Mouse (Mus musculus) erythroblast, adult 5-6 weeks (primary cell): Measurements from ENCODE around the gene Macrod1. TPM values are rescaled to one million over a fixed set of nuclear protein-coding genes. Genes with fewer than 3 reads are reported as not detected.
A peak's percentile ranks its signal among the peaks of the same experiment; 100 is the strongest.
"Not testable (repeated sequence)": the region's sequence is repeated elsewhere in the genome, so short reads cannot be mapped to it uniquely, and the experiment has no call there.

Source experiments
- ATAC-seq: replicated peaks from 2 replicates; pipeline ENCODE4 v1.8.0; 2016; ENCODE audit warnings: moderate number of reproducible peaks, mild to moderate bottlenecking, moderate TSS enrichment, inconsistent platforms; ENCODE audit not compliant: poor library complexity, low FRiP score, severe bottlenecking
- total RNA-seq, 2 experiments: library from RNA; stranded (forward) in 1 of 2; stranded (reverse) in 1 of 2; fragments of 150-400 nt in 1 of 2; fragments of 200-764, 138-1000 nt in 1 of 2; gene quantifications; 2 replicates each; pipeline versions ENCODE4 v1.2.3 to v1.2.4; 2015 to 2017; ENCODE audit warnings: low replicate concordance in 2 of 2

Gene Macrod1
- total RNA-seq (2015; ENCODE audit: low replicate concordance): 0.77 and 4.2 TPM in 2 replicates
- 0.94 TPM in 1 of 2 replicates, not detected in the other for total RNA-seq (2017; ENCODE audit: low replicate concordance)

DNA sequence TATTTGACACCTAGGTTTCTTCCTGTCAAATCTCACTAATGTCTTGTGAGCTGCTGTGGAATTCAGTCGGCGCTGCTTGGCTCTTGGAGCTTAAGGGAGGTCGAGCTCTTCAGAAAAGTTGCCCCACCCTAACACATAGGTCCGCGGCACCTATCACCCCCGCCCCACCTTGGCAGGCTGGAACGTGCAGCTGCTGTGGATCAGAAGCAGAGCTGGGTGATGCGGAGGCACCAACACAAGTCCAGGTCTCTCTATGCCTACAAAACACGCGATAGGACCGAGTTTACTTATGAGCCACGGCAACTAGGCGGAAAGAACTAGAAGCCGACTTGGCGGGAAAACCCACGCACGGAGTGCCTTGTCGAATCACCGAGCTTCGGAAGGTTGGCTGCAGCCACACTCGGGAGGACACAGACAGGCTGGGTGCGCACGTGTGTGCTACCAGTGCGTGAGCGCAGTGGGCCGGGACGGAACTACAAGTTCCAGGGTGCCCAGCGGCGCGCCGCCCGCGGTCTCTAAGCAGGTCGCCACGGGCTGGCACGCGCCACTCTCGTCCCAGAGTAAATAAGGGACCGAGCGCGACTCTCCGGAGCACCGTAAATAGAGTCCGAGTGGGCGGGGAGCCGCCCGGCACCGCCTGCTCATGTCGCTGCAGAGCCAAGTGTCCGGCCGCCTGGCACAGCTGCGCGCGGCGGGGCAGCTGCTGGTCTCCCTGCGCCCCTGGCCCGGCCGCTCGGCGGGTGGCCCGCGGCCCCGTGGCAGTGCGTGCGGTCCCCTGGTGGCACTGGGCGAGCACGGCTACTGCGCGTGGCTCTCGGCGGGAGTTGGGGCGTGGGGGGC lies at the start of gene Macrod1:
Macrod1 (plus strand) TSS at position 563 of the 840 bp plus-strand sequence.
- peak; percentile 68 for ATAC-seq

DNA sequence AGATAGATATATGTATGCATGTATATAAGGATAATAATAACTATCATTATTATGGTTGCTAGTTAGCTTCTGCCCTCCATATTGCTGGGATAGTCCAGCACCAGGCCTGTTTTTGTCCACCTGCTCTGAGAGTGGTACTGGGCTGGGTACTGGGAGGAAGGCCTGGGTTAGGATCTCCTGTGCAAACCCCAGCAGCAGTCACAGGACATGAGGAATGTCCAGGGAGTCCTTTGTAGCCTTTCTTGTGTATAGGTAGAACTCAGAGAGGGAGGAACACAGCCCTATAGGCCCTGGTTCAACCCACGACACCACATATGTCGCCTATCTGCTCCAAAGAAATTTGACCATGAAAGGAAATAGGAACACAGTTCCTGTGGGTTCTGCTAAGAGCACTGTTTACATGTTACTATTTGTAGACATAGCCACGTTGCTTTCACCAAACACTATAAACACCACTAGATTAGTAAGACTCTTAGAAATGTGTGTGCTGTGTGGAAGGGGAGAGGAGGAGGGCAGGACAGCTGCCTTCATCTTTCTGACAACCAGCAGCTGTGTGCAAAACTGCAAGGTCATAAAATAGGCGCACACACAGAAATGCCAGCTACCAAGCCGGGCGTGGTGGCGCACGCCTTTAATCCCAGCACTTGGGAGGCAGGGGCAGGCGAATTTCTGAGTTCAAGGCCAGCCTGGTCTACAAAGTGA lies 49.6 kb upstream of the Macrod1 start:
- ATAC-seq: no peak

DNA sequence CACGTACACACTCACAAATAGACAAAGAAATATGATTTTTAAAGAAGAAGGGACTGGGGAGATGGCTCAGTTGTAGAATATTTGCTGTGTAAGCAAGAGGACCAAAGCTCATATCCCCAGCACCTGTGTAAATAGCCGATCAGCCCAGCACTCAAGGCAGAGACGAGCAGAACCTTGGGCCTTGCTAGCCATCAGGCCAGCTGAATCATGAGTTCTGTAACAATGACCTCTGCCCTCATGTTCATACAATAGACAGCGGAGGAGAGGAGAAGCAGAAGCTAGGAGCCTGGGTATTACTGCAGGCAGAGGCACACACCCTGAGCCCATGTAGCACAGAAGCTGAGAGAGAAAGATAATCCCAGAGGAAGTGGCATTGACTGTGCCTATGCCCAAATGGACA lies 44.2 kb upstream of the Macrod1 start:
- no peak for ATAC-seq

DNA sequence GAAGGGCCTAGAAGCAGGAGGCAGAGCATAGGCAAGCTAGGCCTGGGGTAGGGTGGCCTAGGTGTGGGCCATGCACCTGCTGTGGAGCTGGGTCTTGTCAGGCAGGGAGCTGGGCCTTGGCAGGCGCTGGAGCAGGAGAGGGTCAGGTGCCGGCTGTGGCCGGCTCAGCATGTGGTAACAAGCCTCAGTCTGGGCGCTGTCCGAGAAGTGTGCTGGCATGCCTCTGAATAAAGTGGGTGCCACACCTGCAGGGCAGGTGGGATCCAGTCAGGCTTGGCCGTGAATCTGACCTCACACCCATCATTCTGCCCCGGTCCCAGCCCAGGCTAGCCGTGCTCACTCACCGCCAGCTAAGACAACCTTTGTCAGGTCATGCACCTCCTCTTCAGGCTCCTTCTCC lies 42.6 kb upstream of the Macrod1 start:
- no peak for ATAC-seq

DNA sequence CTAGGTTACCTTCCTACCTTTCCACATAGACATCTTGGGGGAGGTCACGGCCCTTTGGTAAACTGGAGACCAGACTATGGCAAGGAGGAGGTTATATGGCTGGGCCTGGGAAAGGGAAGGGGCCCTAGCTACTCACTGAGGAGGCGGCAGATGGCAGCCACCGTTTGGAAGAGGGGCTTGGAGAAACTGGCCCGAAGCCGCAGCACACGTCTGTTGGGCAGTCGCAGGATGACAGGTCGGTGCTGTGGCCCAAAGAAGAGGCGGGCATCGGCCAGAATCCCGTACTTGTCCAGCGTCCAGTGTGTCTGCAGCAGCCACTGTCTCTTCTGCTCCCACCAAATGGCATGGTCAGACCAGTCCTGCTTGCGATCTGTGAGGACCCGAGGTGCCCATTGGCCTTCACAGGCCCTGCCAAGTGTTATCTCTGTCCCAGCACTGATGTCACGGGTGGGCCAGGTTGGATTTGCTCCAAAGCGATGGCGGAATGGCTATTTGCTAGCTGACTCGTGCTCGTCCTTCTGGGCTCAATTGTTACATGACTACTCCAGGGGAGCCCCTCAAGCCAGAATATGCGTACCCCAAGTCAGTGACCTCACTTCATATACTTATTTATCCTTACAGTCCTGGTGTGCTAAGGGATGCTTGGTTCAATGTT lies 42.0 kb upstream of the Macrod1 start:
- ATAC-seq: no peak

DNA sequence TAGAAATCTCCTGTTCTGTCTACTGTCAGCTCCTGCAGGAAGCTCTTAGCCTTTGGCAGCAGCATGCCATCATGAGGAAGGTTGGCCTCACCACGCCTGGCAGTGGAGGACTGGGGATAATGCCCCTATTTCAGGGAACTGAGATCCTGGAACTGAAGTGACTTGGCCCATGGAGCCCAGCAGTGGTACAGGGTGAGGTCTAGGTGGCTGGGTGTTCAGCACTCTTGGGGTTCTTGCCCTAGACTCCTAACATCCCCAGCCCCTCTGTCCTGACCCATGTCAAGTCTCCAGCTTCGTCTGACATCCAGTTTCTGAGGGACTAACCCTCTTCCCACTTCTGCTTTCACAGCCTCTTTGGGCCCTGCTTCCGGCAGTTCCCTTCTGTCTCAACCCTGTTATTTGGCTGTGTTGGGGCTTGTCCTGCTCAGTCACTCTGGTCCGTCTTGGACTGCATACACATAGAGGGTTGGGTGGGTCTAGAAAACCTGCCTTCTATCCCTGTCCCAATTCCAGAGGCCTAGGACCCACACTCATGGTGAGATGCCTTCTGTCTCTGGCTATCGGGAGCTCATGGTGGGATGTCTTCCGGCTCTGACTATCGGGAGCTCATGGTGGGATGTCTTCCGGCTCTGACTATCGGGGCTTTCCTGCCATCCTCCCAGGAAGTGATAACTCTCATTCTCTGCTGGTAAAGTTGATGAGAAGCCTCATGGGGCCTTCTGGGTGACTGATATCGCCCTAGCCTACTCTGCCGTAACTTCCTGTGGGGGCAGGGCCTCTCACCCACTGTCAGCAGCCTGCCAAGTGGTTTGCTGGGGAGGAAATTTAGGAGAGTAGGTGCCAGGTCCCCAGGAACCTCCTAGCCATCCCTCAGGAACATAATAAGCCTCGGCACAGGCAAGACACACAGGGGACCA lies 38.8 kb upstream of the Macrod1 start:
- peak; percentile 76 for ATAC-seq

DNA sequence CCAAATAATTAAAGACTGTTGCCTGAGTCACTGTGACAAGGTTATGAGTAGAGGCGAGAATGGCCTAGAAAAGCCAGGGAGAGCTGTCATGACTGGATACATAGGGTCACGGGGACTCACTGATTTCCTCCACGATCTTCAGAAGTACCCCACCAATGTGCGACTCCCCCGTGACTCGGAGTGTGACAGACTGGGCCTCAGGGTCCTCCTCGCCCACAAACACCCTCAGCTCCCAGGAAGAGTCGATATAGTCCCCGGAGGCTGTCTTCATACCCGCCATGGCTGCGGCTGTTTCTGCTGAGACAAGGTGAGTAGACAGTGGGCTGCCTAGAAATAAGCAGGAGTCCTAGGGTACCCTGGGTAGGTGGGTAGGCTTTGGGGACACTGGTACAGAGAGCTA lies 38.1 kb upstream of the Macrod1 start:
- peak; percentile 32 for ATAC-seq

DNA sequence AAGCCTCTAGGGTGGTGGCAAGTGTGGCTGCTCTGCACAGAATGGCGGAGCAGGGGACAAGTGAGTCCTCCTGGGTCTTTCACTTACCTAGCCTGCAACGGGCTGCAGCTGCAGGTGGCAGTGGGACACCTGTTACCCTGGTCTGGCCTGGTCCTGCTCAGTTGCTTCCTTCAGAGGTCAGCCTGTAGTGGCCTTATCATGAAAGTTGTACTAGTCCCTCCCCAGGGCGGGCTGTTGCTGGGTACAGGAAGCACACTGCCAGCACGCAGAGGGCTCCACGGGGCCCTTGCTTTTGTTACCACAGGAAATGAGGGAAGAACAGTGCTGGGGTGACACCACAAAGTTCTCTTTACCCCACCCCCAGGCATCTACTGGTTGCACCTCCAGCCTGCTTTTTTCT lies 37.4 kb upstream of the Macrod1 start, which contains the start of gene Fermt3:
Fermt3 (minus strand) TSS at position 279 of the 400 bp plus-strand sequence.
- peak; percentile 82 for ATAC-seq

DNA sequence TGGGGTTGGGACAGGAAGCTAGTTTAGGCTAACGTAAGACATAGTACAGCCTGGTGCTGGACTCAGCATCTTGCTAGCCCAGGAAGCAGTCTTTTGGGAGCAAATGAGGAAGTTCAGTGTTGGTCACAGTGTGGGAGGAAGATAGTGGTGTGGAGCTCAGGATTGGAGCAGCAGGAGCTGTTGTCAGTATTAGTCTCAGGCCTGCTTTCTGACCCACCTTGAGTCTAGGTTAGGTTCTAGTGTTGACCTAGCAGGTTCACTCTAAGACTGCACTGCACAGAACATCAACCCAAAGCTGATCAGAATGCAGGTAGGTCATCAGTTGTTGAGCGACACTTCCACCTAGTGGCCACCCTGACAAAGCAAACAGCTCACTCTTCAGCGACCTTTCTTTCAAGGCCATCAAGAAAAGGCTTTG lies 36.4 kb upstream of the Macrod1 start:
- peak; percentile 56; the same call in 1 of the 2 replicates for ATAC-seq

DNA sequence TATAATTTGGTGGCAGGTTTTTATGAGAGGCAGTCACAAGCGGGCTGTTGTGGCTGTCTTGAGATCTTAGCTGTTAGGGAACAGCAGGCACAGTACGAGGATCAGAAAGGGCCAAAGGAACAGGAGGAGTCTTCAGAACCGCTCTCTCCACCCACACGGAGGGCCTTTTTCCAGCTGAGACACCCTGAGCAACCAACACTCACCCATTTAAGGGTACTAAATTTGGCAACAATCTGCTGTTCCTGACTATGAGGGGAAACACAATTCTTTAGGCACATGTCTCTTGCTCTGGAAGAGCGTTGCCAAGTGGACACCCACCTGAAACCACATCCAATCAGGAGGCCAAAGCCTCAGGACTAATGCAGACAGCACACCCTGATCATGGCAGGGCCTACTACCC lies 27.1 kb upstream of the Macrod1 start:
- no peak for ATAC-seq

DNA sequence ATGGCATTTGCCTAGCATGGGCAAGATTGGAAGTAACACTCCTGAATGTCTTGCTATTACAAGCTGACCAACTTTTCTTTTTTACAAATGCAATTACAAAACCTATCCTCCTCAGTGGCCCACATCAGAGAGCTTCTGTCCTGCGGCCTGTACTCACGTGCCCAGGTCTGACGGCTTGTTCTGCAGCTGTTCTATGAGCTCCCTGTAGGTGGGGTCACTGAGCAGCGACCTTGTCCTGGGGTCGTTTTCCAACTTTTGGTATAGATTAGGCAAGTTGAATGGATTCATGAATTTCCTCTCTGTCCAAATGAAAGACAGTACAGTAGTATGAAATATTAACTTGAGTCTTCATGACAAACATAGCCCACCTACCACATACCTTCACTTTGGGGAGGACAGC lies 22.6 kb upstream of the Macrod1 start:
- ATAC-seq: no peak

DNA sequence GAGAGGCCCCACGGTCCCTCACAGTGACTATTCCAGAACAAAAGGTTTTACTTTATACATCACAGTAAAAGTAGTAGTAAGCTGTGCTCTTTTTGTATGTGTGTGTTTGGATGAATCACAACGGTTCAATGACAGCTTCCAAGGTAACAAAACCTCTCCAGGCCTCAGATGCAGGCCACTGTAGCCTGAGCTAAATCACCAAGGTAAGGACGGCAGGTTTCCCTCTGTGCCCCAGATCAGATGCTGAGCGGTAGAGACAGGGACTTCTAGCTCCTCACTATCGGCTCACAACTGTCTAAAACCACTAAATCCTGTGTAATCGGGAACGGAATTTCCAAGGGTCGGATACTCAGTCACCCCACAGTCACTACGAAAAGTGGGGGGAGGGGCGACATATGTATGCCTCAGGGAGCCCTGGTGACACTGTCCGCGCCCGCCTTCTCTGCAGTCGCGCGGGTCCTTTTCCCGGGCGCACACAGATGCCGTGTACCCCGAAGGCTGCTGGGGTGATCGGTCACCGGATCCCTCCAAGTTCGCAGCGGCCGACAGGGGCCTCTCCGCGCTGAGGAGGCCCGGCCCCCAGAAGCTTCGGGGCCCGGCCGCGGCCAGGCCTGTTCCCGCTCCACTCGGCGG lies 17.4 kb upstream of the Macrod1 start:
- ATAC-seq: 0 out of 2 replicates have a peak, but pooled peaks have one; percentile 12

DNA sequence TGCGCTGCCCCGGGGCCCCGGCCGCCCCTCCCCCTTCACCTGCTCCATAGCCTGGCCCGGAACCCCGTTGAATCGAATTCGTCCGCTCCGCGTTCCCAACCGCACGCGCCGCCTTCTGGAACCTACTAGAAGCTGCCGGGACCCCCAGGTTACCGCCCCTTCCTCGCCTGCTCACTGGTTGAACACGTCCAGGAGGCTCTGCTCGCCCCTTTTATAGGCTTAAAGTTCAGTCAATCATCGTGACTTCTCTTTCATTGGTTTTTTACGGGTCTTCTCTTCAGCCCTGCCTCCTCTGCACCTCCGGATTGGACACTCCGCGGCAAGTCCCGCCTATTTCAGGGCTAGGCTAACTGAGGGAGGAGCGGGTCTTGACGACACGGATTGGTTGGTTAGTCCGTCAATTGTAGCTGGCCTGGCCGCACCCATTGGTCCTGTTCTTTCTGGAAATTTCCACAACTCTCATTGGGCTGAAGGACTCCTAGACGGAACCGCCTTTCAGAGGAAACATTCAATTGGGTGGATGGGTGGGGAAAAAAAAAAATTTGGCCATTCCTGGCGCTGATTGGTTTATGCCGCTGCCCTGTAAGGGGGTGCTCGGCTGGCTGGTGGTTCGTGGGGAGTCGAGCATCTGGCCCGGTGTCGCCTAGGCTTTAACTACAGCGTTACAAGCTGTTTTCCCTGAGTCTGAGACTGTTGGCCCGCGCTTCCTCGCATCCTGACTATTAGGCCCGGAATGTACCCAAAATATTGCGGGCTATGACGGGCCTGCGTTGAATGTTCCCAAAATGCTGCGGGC lies 16.6 kb upstream of the Macrod1 start, which contains the start of gene Stip1:
Stip1 (minus strand) TSS at position 127 of the 796 bp plus-strand sequence.
- ATAC-seq: peak; percentile 92

DNA sequence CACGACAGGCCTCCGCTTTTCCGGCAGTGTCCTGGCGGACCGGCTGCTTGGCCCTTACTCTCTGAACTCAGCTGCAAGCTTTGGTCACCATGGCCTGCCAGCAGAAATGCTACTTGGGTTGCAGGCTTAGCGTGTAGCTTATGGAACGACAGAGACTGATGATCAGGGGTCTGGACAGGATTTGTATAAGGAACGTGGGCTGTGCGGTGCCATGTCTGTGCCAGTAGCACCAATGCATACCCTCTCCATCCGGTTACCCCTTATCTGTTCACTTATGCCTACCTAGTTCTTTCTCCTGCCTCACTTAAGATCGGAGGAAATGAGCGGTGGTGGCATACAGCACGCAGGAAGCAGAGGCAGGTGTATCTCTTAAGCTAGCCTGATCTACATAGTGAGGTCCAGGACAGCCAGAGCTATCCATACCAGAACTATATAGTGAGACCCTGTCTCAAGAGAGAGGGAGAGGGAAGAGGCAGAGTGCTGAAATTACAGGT lies 15.9 kb upstream of the Macrod1 start:
- ATAC-seq: peak; percentile 12

DNA sequence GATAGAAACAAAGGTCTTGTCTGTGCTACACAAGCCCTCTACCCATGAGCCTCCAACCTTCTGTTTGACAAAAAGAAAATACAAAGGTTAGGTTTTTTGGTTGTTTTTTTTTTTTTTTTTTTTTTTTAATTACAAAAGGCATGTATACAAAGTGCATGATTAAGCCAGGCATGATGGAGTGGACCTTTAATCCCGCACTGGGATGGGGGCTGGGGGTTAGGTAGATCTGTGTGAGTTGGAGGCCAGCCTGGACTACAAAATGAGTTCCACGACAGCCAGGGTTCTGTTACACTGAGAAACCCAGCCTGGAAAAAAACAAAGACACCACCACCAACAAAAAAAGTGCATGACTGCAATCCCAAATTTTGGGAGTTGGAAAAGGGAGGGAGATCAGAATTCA lies 15.4 kb upstream of the Macrod1 start:
- no peak for ATAC-seq

DNA sequence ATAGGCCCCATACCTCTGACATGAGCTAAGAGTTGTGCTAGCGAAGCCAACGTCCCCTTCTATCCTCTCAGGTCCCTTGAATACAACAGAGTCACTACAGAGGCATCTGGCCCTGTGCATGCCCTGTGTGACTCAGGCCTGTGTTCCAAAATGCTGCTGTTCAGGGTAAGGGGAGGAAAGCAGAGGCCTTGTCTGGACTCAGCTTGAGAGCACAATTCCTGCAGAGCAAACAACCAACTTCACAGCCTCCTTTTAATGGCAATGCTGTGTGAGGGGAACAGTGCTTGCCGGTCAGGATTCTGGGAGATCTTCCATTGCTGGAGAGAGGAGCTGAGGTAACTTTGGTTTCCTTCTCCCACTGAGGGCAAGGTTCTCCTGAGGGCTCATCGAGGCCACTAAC lies 12.3 kb upstream of the Macrod1 start:
- ATAC-seq: no peak

DNA sequence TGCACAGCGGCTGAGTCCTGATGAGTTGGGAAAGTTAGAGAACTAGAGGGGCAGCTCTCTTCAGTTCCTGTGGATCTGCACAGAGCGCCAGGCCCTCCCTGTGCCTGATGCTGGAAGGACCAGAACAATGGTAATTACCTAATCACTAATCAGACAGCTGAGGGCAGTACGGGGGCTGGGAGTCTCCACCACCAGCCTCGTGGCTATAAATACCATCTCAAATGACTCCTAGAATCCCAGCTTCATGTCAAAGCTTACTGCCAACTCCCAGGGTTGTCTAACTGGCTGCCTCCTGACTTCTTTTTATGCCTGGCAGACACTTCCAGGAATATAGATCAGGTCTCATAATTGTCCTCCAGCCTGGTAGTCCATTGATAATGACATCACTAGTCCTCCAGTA lies 11.9 kb upstream of the Macrod1 start:
- no peak for ATAC-seq

DNA sequence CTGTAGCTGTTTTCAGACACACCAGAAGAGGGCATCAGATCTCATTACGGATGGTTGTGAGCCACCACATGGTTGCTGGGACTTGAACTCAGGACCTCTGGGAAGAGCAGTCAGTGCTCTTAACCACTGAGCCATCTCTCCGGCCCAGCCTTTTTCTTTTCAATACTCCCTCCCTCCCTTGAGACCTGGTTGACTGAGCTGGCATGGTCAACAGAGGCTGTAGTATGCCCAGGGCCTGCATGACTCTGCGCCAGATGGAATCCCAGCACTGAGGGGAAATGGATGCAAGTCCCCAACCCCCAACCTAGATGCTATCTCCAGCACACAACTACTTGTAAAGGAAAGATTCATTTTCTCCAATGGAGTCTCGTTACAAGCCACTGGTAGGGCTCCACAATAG lies 3.2 kb upstream of the Macrod1 start:
- not testable (repeated sequence) for ATAC-seq
